Mouse (Mus musculus): Measurements from ENCODE around the gene Napa. TPM values are rescaled to one million over a fixed set of nuclear protein-coding genes. Genes with fewer than 3 reads are reported as not detected.

Gene Napa
- polyA plus RNA-seq, 1 experiment from 2014 or later: 214 TPM

DNA sequence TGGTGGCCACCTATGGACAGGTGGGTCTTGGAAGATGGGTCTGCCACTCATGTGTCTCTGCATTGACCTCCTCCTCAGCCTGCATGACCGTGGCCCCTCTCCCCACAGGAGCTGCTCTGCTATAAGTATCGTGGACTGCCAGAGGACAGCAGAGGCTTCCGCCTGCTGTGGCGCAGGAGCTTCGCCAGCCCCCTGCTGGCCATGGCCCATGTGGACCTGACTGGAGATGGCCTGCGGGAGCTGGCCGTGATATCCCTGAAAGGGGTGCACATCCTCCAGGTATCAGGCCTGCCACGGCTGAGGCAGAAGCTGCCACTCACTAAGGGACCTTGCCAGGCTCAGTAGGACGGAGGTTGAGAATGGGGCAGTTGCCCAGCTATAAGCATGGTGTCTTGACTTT, 27.6 kb downstream of the Napa start:
- peaks cover 12% of the 10 kb centered on the region; the same call in 1 of the 2 replicates for H3K36me3 ChIP-seq (replicated peaks; ENCODE audit: control insufficient read depth, insufficient read depth)
- H3K4me1 ChIP-seq (replicated peaks; ENCODE audit: control insufficient read depth, insufficient read depth, low read length): peaks cover 19% of the 10 kb centered on the region
- H3K4me3 ChIP-seq (replicated peaks; ENCODE audit: low read length): no peak overlapping the region
- no peaks in the 10 kb centered on the region for H3K27me3 ChIP-seq (ENCODE audit: control insufficient read depth, insufficient read depth, low read length)
- no peak for ATAC-seq (ENCODE audit: low FRiP score)
- no peak for DNase-seq (ENCODE audit: low spot score)
- H3K9ac ChIP-seq: no peak overlapping the region
- H3K9me3 ChIP-seq (ENCODE audit: control insufficient read depth, low read length): no peaks in the 10 kb centered on the region
- H3K4me2 ChIP-seq (replicated peaks): no peak overlapping the region
- WGBS: 86% methylated on average over 9 of the region's 9 CpGs
- H3K27ac ChIP-seq: no peak overlapping the region

DNA sequence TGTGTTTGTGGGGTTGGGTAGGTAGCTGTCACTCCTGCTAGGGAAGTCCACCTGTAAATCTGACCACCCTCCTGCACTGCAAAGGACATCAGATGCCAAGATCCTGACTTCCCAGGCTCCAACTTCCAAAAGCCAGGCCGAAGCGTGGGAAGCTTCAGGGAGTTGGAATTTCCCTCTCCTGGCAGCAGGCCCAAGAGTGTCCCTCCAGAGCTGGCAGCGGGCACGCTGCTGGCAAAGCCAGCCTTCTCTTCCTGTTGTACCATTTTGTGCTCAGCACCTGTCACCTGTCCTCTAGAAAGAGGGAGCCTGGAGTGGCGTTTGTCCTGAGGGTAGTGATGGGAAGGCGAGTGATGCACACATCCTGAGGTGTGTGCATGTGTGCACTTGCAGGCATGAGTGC, 30.1 kb downstream of the Napa start:
- no peak for ATAC-seq (ENCODE audit: low FRiP score)
- H3K4me2 ChIP-seq (replicated peaks): no peak overlapping the region
- no peak overlapping the region for H3K27ac ChIP-seq
- H3K9me3 ChIP-seq (ENCODE audit: control insufficient read depth, low read length): no peaks in the 10 kb centered on the region
- peaks cover 39% of the 10 kb centered on the region for H3K4me1 ChIP-seq (replicated peaks; ENCODE audit: control insufficient read depth, insufficient read depth, low read length)
- WGBS: 72% methylated on average over 6 of the region's 6 CpGs
- H3K9ac ChIP-seq: no peak overlapping the region
- H3K36me3 ChIP-seq (replicated peaks; ENCODE audit: control insufficient read depth, insufficient read depth): peaks cover 9% of the 10 kb centered on the region; the same call in 1 of the 2 replicates
- no peaks in the 10 kb centered on the region for H3K27me3 ChIP-seq (ENCODE audit: control insufficient read depth, insufficient read depth, low read length)
- no peak for DNase-seq (ENCODE audit: low spot score)
- no peak overlapping the region for H3K4me3 ChIP-seq (replicated peaks; ENCODE audit: low read length)

DNA sequence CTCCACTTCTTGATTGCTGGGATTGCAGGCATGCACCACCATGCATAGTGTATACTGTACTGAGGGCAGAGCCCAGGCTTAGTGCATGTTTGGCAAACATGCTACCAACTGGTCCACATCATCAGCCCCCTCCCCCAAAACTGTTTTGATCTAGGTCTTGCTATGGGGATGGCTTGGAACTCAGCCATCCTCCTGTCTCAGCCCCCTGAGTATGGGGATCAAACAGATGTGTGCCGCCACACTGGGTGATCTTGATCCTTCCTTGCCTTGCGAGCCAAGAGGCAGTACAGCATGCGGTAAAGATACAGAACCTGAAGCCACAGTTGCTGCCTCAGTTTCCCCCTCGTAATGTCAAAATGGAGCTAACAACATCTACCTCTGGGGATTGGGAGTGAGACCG, 30.6 kb downstream of the Napa start:
- Histone ChIP-seq H3K9me3 (ENCODE audit: control insufficient read depth, low read length) (no peaks in the 10 kb centered on the region), H3K27me3 (ENCODE audit: control insufficient read depth, insufficient read depth, low read length) (no peaks in the 10 kb centered on the region), H3K27ac (peak overlapping the region; percentile 63; the same call in 1 of the 2 replicates), H3K4me2 (replicated peaks) (peak overlapping the region; percentile 74), H3K4me1 (replicated peaks; ENCODE audit: control insufficient read depth, insufficient read depth, low read length) (peaks cover 44% of the 10 kb centered on the region), H3K36me3 (replicated peaks; ENCODE audit: control insufficient read depth, insufficient read depth) (peaks cover 5% of the 10 kb centered on the region; the same call in 1 of the 2 replicates), H3K4me3 (replicated peaks; ENCODE audit: low read length) (peak overlapping the region; percentile 47; the same call in 1 of the 2 replicates), H3K9ac (peak overlapping the region; percentile 67)
- DNase-seq (ENCODE audit: low spot score) (no peak), ATAC-seq (ENCODE audit: low FRiP score) (no peak)
- WGBS: 63% methylated on average over 5 of the region's 5 CpGs

DNA sequence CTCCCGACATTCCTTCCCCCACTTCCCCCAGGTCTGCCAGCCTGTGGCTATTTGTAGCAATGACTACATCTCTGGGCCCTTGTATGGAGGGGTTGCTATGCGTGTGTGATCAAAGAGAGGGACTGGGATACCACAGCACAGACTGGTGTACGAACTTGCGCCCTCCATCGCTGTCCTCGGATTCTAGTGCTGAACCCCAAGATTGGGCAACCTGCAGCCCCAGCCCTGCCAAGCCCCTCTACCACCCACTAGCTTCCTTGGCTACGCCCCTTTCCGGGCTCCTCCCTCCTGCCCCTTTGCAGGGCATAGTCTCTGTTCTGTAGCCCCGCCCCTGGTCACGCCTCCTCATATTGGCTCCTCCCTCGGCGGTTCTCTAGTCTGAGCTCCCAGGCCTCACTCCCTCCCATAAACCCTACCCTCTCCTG, 31.2 kb downstream of the Napa start, which contains the start of gene Slc8a2:
Gene Slc8a2 (plus strand): TSS at position 406 of the 425 bp plus-strand sequence.
- WGBS: 2% methylated on average over 12 of the region's 12 CpGs
- Histone ChIP-seq H3K9ac (peak within 1 kb of the TSS; percentile 67), H3K36me3 (replicated peaks; ENCODE audit: control insufficient read depth, insufficient read depth) (peaks cover 5% of the 10 kb centered on the region; the same call in 1 of the 2 replicates), H3K4me1 (replicated peaks; ENCODE audit: control insufficient read depth, insufficient read depth, low read length) (peaks cover 49% of the 10 kb centered on the region), H3K27ac (peak within 1 kb of the TSS; percentile 81), H3K4me2 (replicated peaks) (peak within 1 kb of the TSS; percentile 74), H3K27me3 (ENCODE audit: control insufficient read depth, insufficient read depth, low read length) (no peaks in the 10 kb centered on the region), H3K4me3 (replicated peaks; ENCODE audit: low read length) (peak within 1 kb of the TSS; percentile 47), H3K9me3 (ENCODE audit: control insufficient read depth, low read length) (no peaks in the 10 kb centered on the region)
- peak; percentile 83 for DNase-seq (ENCODE audit: low spot score)
- peak; percentile 86 for ATAC-seq (ENCODE audit: low FRiP score)

DNA sequence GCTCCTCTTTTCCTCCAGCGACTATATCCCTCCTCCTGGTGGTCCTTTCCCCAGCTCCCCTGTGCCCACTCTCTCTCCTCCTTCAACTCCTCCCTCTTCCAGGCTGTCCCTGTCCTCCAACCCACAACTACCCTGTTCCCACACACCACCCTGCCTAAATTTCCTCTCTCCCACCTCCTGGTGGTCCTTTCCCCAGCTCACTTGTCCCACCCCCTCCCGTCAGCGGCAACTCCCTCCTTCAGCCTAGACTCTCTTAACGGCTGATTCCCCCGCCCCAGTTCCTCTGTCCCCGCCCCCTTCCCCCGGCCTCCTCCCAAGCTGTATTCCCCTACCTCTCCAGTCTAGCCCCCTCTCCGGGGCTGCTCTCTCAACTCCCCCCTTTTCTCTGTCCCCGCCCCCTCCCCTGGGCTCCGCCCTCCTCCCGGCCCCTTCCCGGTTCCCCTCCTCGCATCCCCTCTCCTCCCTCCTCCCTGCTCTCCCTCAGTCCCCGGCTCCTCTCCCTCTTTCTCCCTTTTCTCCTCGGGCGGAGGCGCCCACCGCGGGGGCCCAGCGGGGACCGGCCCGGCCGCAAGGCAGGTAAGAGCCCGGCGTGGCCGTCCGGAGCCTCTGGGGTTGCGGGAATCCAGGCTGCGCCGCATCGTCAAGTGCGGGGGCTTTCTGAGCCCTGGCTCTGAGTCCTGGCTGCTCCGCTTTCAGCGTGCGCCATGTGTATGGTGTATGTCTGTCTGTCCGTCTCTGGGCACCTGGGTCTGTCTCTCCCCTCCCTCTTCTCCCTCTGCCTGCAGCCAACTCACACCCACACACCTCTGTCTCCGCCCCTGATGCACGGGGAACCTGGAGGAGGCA, 31.8 kb downstream of the Napa start:
- no peaks in the 10 kb centered on the region for H3K9me3 ChIP-seq (ENCODE audit: control insufficient read depth, low read length)
- peak overlapping the region; percentile 81 for H3K27ac ChIP-seq
- peaks cover 5% of the 10 kb centered on the region; the same call in 1 of the 2 replicates for H3K36me3 ChIP-seq (replicated peaks; ENCODE audit: control insufficient read depth, insufficient read depth)
- ATAC-seq (ENCODE audit: low FRiP score) (peak; percentile 79), DNase-seq (ENCODE audit: low spot score) (peak; percentile 72)
- H3K4me2 ChIP-seq (replicated peaks): peak overlapping the region; percentile 74
- WGBS: 1% methylated on average over 35 of the region's 38 CpGs
- H3K4me3 ChIP-seq (replicated peaks; ENCODE audit: low read length): peak overlapping the region; percentile 47
- H3K9ac ChIP-seq: peak overlapping the region; percentile 67
- H3K27me3 ChIP-seq (ENCODE audit: control insufficient read depth, insufficient read depth, low read length): no peaks in the 10 kb centered on the region
- H3K4me1 ChIP-seq (replicated peaks; ENCODE audit: control insufficient read depth, insufficient read depth, low read length): peaks cover 56% of the 10 kb centered on the region

DNA sequence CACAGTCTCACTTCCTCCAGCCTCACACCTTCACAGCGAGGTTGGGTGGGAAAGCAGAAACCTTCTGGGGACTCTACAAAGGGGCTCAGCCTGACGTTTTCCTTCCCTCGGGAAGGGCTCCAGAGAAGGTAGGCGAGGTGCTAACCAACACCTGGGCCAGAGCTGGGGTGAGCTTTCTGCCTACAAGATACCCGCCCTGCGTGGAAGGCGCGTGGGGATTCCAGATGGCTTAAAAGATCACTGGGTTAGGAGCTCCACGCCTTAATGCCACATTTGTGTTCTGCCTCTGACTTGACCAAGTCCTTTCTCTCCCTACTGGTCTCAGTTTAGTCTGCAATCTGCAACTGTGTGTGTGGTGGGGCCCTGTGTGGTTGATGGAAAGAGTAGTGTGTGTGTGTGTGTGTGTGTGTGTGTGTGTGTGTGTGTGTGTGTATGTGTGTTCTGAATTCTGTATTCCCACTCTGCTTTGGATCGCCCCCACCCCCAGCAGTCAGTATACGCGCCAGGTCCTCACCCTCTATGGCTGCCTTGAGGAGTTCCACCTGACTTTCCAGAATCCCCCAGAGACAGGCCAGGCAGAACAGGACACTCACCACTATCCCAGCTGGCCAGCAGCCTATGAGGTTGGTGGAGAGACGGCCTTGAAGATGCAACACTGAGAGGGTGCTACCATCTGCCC, 32.8 kb downstream of the Napa start:
- peaks cover 5% of the 10 kb centered on the region; the same call in 1 of the 2 replicates for H3K36me3 ChIP-seq (replicated peaks; ENCODE audit: control insufficient read depth, insufficient read depth)
- H3K27ac ChIP-seq: peak overlapping the region; percentile 81
- peak overlapping the region; percentile 47 for H3K4me3 ChIP-seq (replicated peaks; ENCODE audit: low read length)
- no peak for ATAC-seq (ENCODE audit: low FRiP score)
- DNase-seq (ENCODE audit: low spot score): no peak
- 35% methylated on average over 13 of the region's 13 CpGs for WGBS
- peak overlapping the region; percentile 74 for H3K4me2 ChIP-seq (replicated peaks)
- no peaks in the 10 kb centered on the region for H3K9me3 ChIP-seq (ENCODE audit: control insufficient read depth, low read length)
- peaks cover 58% of the 10 kb centered on the region for H3K4me1 ChIP-seq (replicated peaks; ENCODE audit: control insufficient read depth, insufficient read depth, low read length)
- H3K27me3 ChIP-seq (ENCODE audit: control insufficient read depth, insufficient read depth, low read length): no peaks in the 10 kb centered on the region
- peak overlapping the region; percentile 67 for H3K9ac ChIP-seq

DNA sequence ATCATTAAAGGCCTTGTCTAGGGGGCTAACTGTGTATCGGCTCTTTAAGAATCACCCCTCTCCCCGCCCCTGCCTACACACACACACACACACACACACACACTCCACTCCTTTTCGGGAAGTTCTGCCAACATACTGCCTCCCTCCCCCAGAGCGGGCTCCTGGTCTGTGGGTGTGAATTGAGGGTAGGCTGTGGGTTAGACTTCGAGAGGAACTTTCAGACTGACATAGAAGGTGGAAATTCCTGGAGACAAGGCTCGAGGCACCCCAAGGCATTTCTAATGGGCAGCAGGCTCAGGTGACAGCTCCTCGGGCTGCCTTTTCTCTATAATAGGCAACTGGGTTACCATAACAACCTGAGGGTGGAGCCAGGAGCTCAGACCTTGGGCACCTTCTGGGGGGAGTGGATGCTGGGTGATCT, 33.9 kb downstream of the Napa start:
- no peak for DNase-seq (ENCODE audit: low spot score)
- 0 out of 2 replicates have a peak overlapping the region, but pooled peaks have one; percentile 22 for H3K9ac ChIP-seq
- no peaks in the 10 kb centered on the region for H3K27me3 ChIP-seq (ENCODE audit: control insufficient read depth, insufficient read depth, low read length)

DNA sequence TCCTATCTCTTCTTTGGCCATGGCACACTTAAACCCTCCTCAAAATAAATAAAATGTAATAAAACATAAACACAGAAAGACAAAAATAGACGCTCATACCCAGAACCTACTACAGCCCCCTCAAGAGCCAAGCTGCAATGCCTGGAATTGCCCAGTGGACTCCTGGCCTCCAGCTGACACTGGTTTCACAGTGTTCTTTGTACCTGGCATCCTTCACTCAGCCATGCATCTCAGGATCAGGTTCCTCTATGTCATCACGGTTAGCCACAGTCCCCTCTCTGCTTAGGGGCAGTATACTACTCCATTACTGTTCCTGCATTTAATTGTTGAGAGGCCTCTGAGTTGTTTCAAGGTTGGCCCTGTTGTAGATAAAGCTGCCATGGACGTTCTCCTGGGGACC, 34.7 kb downstream of the Napa start:
- no peak for ATAC-seq (ENCODE audit: low FRiP score)
- H3K27ac ChIP-seq: no peak overlapping the region

More for the DNA sequence above, 33.9 kb downstream of the Napa start:
- H3K9me3 ChIP-seq (ENCODE audit: control insufficient read depth, low read length): no peaks in the 10 kb centered on the region
- H3K27ac ChIP-seq: no peak overlapping the region
- H3K4me3 ChIP-seq (replicated peaks; ENCODE audit: low read length): peak overlapping the region; percentile 47; the same call in 1 of the 2 replicates
- ATAC-seq (ENCODE audit: low FRiP score): no peak
- H3K4me1 ChIP-seq (replicated peaks; ENCODE audit: control insufficient read depth, insufficient read depth, low read length): peaks cover 58% of the 10 kb centered on the region
- peaks cover 3% of the 10 kb centered on the region for H3K36me3 ChIP-seq (replicated peaks; ENCODE audit: control insufficient read depth, insufficient read depth)
- H3K4me2 ChIP-seq (replicated peaks): peak overlapping the region; percentile 74
- 12% methylated on average over 7 of the region's 7 CpGs for WGBS

DNA sequence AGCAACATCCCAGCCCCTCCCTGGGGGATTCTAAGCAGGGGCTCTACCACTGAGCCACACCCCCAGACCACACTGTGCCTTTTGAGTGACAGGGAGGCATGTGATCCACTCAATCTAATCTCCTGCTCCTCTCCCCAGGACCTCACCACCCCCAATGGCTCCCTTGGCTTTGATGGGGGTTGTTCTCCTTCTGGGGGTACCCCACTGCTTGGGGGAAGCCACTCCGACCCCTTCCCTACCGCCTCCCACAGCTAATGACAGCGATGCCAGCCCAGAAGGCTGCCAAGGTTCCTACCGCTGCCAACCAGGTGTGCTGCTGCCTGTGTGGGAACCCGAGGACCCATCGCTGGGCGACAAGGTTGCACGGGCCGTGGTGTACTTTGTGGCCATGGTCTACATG, 35.4 kb downstream of the Napa start:
- Histone ChIP-seq H3K9ac (no peak overlapping the region), H3K9me3 (ENCODE audit: control insufficient read depth, low read length) (no peaks in the 10 kb centered on the region), H3K27ac (peak overlapping the region; percentile 57; the same call in 1 of the 2 replicates), H3K4me3 (replicated peaks; ENCODE audit: low read length) (no peak overlapping the region), H3K27me3 (ENCODE audit: control insufficient read depth, insufficient read depth, low read length) (no peaks in the 10 kb centered on the region), H3K4me2 (replicated peaks) (no peak overlapping the region), H3K36me3 (replicated peaks; ENCODE audit: control insufficient read depth, insufficient read depth) (peaks cover 4% of the 10 kb centered on the region; the same call in 1 of the 2 replicates), H3K4me1 (replicated peaks; ENCODE audit: control insufficient read depth, insufficient read depth, low read length) (peaks cover 54% of the 10 kb centered on the region)
- WGBS: 89% methylated on average over 9 of the region's 9 CpGs
- ATAC-seq (ENCODE audit: low FRiP score) (no peak), DNase-seq (ENCODE audit: low spot score) (no peak)

More for the DNA sequence above, 34.7 kb downstream of the Napa start:
- DNase-seq (ENCODE audit: low spot score): no peak
- WGBS: 71% methylated on average over 3 of the region's 3 CpGs
- Histone ChIP-seq H3K36me3 (replicated peaks; ENCODE audit: control insufficient read depth, insufficient read depth) (peaks cover 4% of the 10 kb centered on the region; the same call in 1 of the 2 replicates), H3K4me1 (replicated peaks; ENCODE audit: control insufficient read depth, insufficient read depth, low read length) (peaks cover 58% of the 10 kb centered on the region), H3K4me2 (replicated peaks) (no peak overlapping the region), H3K4me3 (replicated peaks; ENCODE audit: low read length) (no peak overlapping the region), H3K9me3 (ENCODE audit: control insufficient read depth, low read length) (no peaks in the 10 kb centered on the region), H3K9ac (no peak overlapping the region), H3K27me3 (ENCODE audit: control insufficient read depth, insufficient read depth, low read length) (no peaks in the 10 kb centered on the region)
